Mouse (Mus musculus) megakaryocyte, embryonic 14.5 days (primary cell): ENCODE measurements around the gene Aknad1.

Experiments
- FLI1 ChIP-seq: IDR thresholded peaks from 2 replicates; pipeline ENCODE4 v1.6.1; 2012; ENCODE audit warnings: low read length, inconsistent platforms, mixed read lengths
- GATA1 ChIP-seq: IDR thresholded peaks from 3 replicates; pipeline ENCODE4 v1.6.1; 2012; ENCODE audit warnings: mixed read lengths, low read length, inconsistent platforms, borderline replicate concordance

DNA sequence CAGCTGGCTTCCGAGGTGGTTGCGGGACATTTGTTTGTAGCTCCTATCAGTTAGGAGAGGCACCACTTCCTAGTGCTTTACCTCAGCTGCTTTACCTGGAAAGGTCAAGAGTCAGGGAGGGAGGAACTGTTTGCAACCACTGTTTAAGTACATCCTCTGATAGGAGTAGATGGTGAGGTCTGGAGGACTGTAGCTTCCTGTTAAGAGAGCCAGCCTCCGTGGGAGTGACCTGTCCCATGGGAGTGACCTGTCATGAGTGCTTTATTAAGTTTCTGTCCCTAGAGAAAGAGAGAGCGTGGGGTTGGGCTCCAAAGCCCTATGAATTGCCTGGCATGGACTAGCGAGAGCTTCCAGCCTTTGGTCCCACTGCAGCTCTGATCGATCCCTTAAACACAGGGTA, 30.1 kb downstream of the Aknad1 start:
- no peak for TF ChIP-seq GATA1
- no peak for TF ChIP-seq FLI1
